Mouse (Mus musculus) olfactory bulb, adult 2 months (tissue): ENCODE measurements at regions not wholly inside any gene's neighbourhood (a gene's known extent, or its start where the extent isn't known, plus 50 kb on each side); places are given as distances from the start of the nearest gene placed in this dataset.

Experiments
- H3K27ac ChIP-seq: fragments of 200-500 bp; 2 replicates; pipeline ENCODE4 v1.5.1; 2012; ENCODE audit warnings: low read depth, low read length; ENCODE audit not compliant: insufficient read depth
- H3K4me1 ChIP-seq: fragments of 200-500 bp; 2 replicates; pipeline ENCODE4 v1.6.1; 2012; ENCODE audit warnings: low read length; ENCODE audit not compliant: control insufficient read depth, insufficient read depth
- H3K4me3 ChIP-seq: fragments of 200-500 bp; 2 replicates; pipeline ENCODE4 v1.5.1; 2012; ENCODE audit warnings: mild to moderate bottlenecking, low read depth, low read length, moderate library complexity; ENCODE audit not compliant: insufficient read depth
- CTCF ChIP-seq: fragments of 200-500 bp; IDR thresholded peaks from 2 replicates; pipeline ENCODE4 v1.5.1; 2012; ENCODE audit warnings: low read depth, mild to moderate bottlenecking, low read length, moderate library complexity; ENCODE audit not compliant: insufficient read depth
- POLR2A ChIP-seq: fragments of 200-500 bp; IDR thresholded peaks from 2 replicates; pipeline ENCODE4 v1.6.1; 2012; ENCODE audit warnings: mild to moderate bottlenecking, low read depth, low read length, moderate library complexity; ENCODE audit not compliant: insufficient read depth
- WGBS: fragments of 180-500 bp; shearing (Covaris S2); methylation state at CpG from one replicate; pipeline ENCODE4 v1.1.7; 2018; 5-methylcytosine and 5-hydroxymethylcytosine counted together

DNA sequence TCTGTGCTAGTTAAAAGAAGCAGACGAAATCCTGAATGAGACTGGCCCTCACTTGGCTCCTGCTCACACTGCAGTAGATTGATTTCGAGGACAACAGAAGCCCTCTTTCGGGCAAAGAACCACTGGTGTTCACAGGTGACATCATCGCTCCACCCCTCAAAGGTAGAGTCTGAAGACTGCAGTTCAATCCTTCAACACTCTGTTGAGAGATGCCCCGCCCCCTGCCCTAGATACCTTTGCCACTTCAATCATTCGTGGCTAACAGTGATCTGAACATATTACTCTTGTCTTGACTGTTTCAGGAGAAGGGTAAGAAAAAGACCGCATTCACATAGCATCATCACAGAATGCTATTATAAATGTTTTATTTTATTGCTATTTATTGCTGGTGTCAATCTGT is 205.5 kb upstream of the Gadl1 start:
- Histone ChIP-seq H3K4me1 (no peaks in the 10 kb centered on the region), H3K4me3 (no peak overlapping the region), H3K27ac (no peak overlapping the region)
- TF ChIP-seq CTCF = no peak
- no peak for TF ChIP-seq POLR2A
- WGBS = 93% methylated on average over 7 of the region's 7 CpGs

- WGBS = 39% methylated on average over 9 of the region's 9 CpGs
- TF ChIP-seq POLR2A (no peak), CTCF (peak; percentile 44)
- H3K4me1 ChIP-seq = no peaks in the 10 kb centered on the region
- no peak overlapping the region for H3K4me3 ChIP-seq
- no peak overlapping the region for H3K27ac ChIP-seq
These were observed 205.0 kb upstream of the Gadl1 start for GRCm38 (mm10) chr9:115704249-115704648.

GRCm38 (mm10) chr9:115705761-115706160 is 203.5 kb upstream of the Gadl1 start:
- 89% methylated on average over 6 of the region's 6 CpGs for WGBS
- H3K27ac ChIP-seq = no peak overlapping the region
- H3K4me1 ChIP-seq = no peaks in the 10 kb centered on the region
- TF ChIP-seq POLR2A (no peak), CTCF (no peak)
- H3K4me3 ChIP-seq = no peak overlapping the region

DNA sequence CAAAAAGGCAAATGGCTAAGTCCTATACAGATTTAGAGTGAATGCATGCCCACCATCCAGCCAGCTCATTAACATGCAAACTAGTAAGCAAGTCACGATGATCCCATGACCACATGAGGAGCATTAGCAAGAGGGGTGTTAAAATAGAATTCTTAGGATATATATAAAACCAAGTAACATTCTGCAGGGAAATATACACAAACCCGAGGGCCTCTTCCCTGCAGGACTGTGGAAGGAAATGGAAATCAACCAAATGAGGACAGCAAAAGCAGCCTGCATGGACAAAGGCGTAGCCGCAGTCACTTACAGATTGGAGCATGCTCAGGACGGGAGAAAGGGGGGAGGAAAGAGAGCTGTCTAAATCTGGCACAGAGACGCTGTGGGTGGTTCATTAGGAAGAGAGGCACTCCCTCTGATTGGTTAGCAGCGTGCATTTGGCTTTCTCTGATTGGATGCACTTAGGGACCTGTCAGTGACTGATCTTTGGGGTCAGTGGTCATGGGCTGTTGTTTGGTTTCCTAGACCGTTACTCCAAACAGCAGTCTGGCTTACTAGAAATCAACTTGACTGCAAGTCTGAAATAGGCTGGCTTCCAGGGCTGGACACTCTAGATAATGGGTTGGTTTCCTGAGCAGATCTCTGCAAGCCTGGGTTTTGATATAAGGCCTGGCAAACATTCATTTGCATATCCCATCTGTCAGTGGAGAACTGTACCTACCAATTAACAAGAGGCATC is 200.9 kb upstream of the Gadl1 start:
- Histone ChIP-seq H3K27ac (no peak overlapping the region), H3K4me1 (no peaks in the 10 kb centered on the region), H3K4me3 (no peak overlapping the region)
- WGBS = 22% methylated on average over 8 of the region's 8 CpGs
- TF ChIP-seq POLR2A = no peak
- TF ChIP-seq CTCF = no peak

GRCm38 (mm10) chr9:115710039-115710739 is 199.1 kb upstream of the Gadl1 start:
- 47% methylated on average over 14 of the region's 14 CpGs for WGBS
- no peak for TF ChIP-seq POLR2A
- TF ChIP-seq CTCF = no peak
- Histone ChIP-seq H3K4me1 (no peaks in the 10 kb centered on the region), H3K27ac (no peak overlapping the region), H3K4me3 (no peak overlapping the region)

GRCm38 (mm10) chr9:115720306-115720705 is 188.9 kb upstream of the Gadl1 start:
- no peak for TF ChIP-seq POLR2A
- TF ChIP-seq CTCF = no peak
- Histone ChIP-seq H3K4me3 (no peak overlapping the region), H3K27ac (no peak overlapping the region), H3K4me1 (no peaks in the 10 kb centered on the region)
- 92% methylated on average over 2 of the region's 2 CpGs for WGBS

- H3K27ac ChIP-seq = no peak overlapping the region
- no peak overlapping the region for H3K4me3 ChIP-seq
- WGBS = 96% methylated on average over 2 of the region's 2 CpGs
- TF ChIP-seq CTCF (no peak), POLR2A (no peak)
- no peaks in the 10 kb centered on the region for H3K4me1 ChIP-seq
These were observed 188.4 kb upstream of the Gadl1 start for GRCm38 (mm10) chr9:115720841-115721240.

DNA sequence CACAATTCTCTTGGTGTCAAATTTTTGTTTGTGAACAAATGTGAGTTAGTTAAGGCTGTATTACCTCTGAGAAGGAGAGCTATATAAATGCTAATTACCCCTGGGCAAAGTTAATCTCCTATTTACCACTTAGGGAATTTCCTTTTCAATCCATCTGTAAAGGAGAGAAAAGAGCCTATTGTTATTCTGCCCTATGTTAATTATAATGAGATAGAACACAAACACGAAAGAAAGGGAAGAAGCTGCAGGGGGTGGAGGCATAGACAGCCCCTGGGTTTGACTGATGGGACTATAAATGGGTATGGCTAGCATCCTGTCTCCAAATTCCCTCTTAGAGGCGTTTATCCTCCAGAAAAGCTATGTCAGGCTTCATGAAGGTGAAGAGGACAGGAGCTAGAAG is 185.2 kb upstream of the Gadl1 start:
- TF ChIP-seq CTCF (no peak), POLR2A (no peak)
- no peaks in the 10 kb centered on the region for H3K4me1 ChIP-seq
- H3K4me3 ChIP-seq = no peak overlapping the region
- H3K27ac ChIP-seq = no peak overlapping the region
- 35% methylated on average over 2 of the region's 2 CpGs for WGBS

DNA sequence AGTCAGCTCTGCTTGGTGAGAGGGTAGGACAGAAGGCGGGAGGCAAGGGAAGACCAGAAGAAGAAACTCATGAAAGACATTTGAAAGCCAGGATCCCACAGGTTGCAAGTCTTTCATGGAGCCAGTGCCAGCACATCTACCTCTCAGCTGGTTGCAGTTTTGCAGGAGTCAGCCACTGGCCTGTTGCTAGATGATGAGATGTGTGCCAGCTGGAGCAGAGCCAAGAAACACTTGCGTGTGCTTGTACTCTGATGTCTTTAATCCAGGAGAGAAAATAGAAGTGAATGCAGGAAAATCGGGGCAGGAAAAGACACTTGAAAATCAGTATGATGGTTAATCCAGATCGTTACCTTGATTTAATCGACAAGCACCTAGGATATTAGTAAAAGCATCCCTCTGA is 181.9 kb upstream of the Gadl1 start:
- 46% methylated on average over 5 of the region's 5 CpGs for WGBS
- no peak overlapping the region for H3K4me3 ChIP-seq

DNA sequence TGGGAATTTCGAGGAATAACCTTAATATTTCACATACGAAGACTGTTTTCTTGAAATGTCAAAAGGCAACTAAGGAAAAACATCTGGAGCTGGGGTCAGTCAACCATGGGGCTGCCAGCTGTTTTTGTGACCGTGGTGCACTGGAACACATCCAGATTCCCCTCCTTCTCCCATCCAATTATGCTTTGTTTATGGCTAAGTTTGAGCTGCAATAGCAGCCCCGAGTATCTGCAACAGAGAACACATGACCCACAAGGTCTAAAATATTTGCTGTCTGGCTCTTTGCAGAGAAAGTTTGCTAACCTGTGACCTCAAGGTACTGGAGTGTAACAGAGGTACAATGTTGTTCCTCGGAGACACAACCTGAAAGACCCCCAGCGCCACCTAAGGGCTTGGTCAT is 177.7 kb upstream of the Gadl1 start:
- Histone ChIP-seq H3K27ac (no peak overlapping the region), H3K4me1 (no peaks in the 10 kb centered on the region), H3K4me3 (no peak overlapping the region)
- no peak for TF ChIP-seq CTCF
- TF ChIP-seq POLR2A = no peak
- WGBS = 53% methylated on average over 6 of the region's 6 CpGs

More for the DNA sequence above, 181.9 kb upstream of the Gadl1 start:
- TF ChIP-seq CTCF (no peak), POLR2A (no peak)
- Histone ChIP-seq H3K27ac (no peak overlapping the region), H3K4me1 (no peaks in the 10 kb centered on the region)
